Mouse (Mus musculus) heart, adult 2 months (tissue): Measurements from ENCODE around the gene Gtf3c4. TPM values are rescaled to one million over a fixed set of nuclear protein-coding genes. Genes with fewer than 3 reads are reported as not detected.

Experiments used
- DNase-seq, 2 experiments: peaks; one replicate each; pipeline ENCODE4 v3.0.0; 2021
- H3K27ac ChIP-seq: fragments of 200-600 bp; 2 replicates; pipeline ENCODE4 v1.8.1; 2022
- H3K27me3 ChIP-seq: fragments of 200-500 bp; 2 replicates; pipeline ENCODE4 v1.6.1; 2012; ENCODE audit warnings: mild to moderate bottlenecking, low read length, inconsistent platforms, mixed read lengths; ENCODE audit not compliant: control insufficient read depth, insufficient read depth
- H3K36me3 ChIP-seq: fragments of 200-500 bp; 2 replicates; pipeline ENCODE4 v1.6.1; 2012; ENCODE audit warnings: low read length, inconsistent platforms; ENCODE audit not compliant: control insufficient read depth, insufficient read depth
- H3K4me1 ChIP-seq: fragments of 200-500 bp; 2 replicates; pipeline ENCODE4 v1.6.1; 2011; ENCODE audit warnings: low read length; ENCODE audit not compliant: control insufficient read depth, insufficient read depth
- H3K4me3 ChIP-seq: fragments of 200-600 bp; 2 replicates; pipeline ENCODE4 v1.8.1; 2022
- H3K79me2 ChIP-seq: fragments of 200-500 bp; replicated peaks from 2 replicates; pipeline ENCODE4 v1.6.1; 2012; ENCODE audit warnings: mild to moderate bottlenecking, inconsistent platforms, low read length, moderate library complexity, mixed read lengths; ENCODE audit not compliant: control insufficient read depth, insufficient read depth
- H3K9ac ChIP-seq: fragments of 200-500 bp; 2 replicates; pipeline ENCODE4 v1.6.1; 2012; ENCODE audit warnings: low read depth, mild to moderate bottlenecking, control low read depth, inconsistent platforms, low read length, mixed read lengths
- CTCF ChIP-seq: fragments of 200-600 bp; IDR thresholded peaks from 2 replicates; pipeline ENCODE4 v1.8.1; 2022; ENCODE audit warnings: antibody characterized with exemption, mild to moderate bottlenecking, moderate library complexity
- EP300 ChIP-seq: fragments of 200-500 bp; IDR thresholded peaks from 2 replicates; pipeline ENCODE4 v1.6.1; 2011; ENCODE audit warnings: low read depth, low read length, control low read depth; ENCODE audit not compliant: insufficient read depth
- POLR2A ChIP-seq: fragments of 200-500 bp; IDR thresholded peaks from 2 replicates; pipeline ENCODE4 v1.6.1; 2011; ENCODE audit warnings: mild to moderate bottlenecking, low read depth, low read length, control low read depth; ENCODE audit not compliant: insufficient read depth
- WGBS: fragments of 180-500 bp; shearing (Covaris S2); methylation state at CpG from one replicate; pipeline ENCODE4 v1.1.7; 2018; 5-methylcytosine and 5-hydroxymethylcytosine counted together
- intact Hi-C: fragments of 180-260 bp; cut with DNase I; formaldehyde crosslinking; loops from one replicate; pipeline ENCODE4 v1.15.1; 2025
- polyA plus RNA-seq: library from polyadenylated mRNA; depleted of rRNA; stranded (reverse); fragments of >200 nt; gene quantifications from 2 replicates; pipeline ENCODE4 v1.2.3, GENCODE M21; 2012
- total RNA-seq, 2 experiments: library from RNA; stranded (reverse); gene quantifications; 2 replicates each; pipeline ENCODE4 v1.2.3; 2021

Gtf3c4 gene
- total and polyA plus RNA-seq, 3 experiments: 4.5 to 18.4 (median 16.7) TPM

DNA sequence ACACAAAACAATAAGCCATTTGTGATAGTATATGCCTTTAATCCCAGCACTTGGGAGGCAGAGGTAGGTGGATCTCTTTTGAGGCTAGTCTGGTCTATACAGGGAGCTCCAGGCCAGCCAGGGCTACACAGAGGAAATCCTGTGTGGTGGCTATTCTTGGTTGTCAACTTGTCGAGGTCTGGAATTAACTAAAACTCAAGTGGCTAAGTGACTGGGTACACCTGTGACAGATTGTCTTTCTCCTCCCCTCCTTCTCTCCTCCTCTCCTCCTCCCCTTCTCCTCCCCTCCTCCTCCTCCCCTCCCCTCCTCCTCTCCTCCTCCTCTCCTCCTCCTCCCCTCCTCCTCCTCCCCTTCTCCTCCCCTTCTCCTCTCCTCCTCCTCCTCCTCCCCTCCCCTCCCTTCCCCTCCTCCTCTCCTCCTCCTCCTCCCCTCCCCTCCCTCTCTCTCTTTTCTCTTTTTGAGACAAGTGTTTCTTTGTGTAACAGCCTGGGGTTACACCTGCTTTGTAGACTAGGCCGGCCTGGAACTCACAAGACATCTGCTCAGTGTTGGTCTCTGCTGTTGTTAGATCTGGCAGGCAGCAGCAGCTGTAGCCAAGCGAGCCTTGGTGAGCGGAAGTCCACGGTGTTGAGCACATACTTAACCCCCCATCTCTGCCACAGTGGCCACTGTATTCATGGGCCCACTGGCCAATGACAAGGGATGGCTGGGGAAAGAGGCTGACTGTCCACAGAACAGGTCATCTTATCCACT lies 29.7 kb downstream of the Gtf3c4 start:
- Histone ChIP-seq H3K4me3 (no peak overlapping the region), H3K27me3 (no peaks in the 10 kb centered on the region), H3K9ac (no peak overlapping the region), H3K4me1 (no peaks in the 10 kb centered on the region), H3K36me3 (no peaks in the 10 kb centered on the region), H3K27ac (no peak overlapping the region), H3K79me2 (no peaks in the 10 kb centered on the region)
- DNase-seq: no peak
- intact Hi-C loops: no loop called here
- WGBS: 65% methylated on average over 5 of the region's 5 CpGs
- TF ChIP-seq CTCF (no peak), POLR2A (no peak), EP300 (no peak)

GRCm38 (mm10) chr2:28808841-28809240 lies 31.3 kb downstream of the Gtf3c4 start:
- Histone ChIP-seq H3K79me2 (no peaks in the 10 kb centered on the region), H3K27ac (no peak overlapping the region), H3K27me3 (0 out of 2 replicates have a peak, but pooled peaks cover 2% of the 10 kb centered on the region), H3K9ac (no peak overlapping the region), H3K4me3 (no peak overlapping the region), H3K4me1 (no peaks in the 10 kb centered on the region), H3K36me3 (no peaks in the 10 kb centered on the region)
- intact Hi-C loops: no loop called here
- no peak for DNase-seq
- 73% methylated on average over 6 of the region's 6 CpGs for WGBS
- TF ChIP-seq POLR2A: no peak
- no peak for TF ChIP-seq EP300

- intact Hi-C loops: no loop called here
- WGBS: 51% methylated on average over 7 of the region's 7 CpGs
Measured at GRCm38 (mm10) chr2:28803406-28803805, 36.8 kb downstream of the Gtf3c4 start.

DNA sequence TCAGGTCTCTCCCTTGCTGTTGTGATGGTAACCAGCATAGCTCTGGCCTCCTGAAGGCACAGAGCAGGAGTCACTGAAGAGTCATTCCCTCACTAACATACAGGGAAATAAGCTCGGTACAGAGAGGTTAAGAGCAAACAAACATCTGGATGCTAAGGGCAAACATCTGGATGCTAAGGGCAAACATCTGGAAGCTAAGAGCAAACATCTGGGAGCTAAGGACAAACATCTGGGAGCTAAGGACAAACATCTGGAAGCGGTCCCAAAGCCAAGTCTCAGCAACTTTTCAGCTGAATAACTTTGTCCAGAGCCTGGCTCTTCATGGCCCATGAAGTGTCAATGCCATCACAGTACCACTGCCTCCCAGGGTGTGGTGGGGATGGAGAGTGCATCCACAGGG lies 40.6 kb downstream of the Gtf3c4 start:
- H3K27ac ChIP-seq: no peak overlapping the region
- no peaks in the 10 kb centered on the region for H3K79me2 ChIP-seq
- TF ChIP-seq POLR2A: no peak
- TF ChIP-seq EP300: no peak
- TF ChIP-seq CTCF: no peak
- H3K36me3 ChIP-seq: no peaks in the 10 kb centered on the region
- intact Hi-C loops: no loop called here
- H3K4me1 ChIP-seq: no peaks in the 10 kb centered on the region
- H3K9ac ChIP-seq: no peak overlapping the region
- H3K4me3 ChIP-seq: no peak overlapping the region
- no peaks in the 10 kb centered on the region; the same call in 1 of the 2 replicates for H3K27me3 ChIP-seq
- WGBS: 72% methylated on average over 2 of the region's 2 CpGs
- DNase-seq: no peak

More at GRCm38 (mm10) chr2:28803406-28803805, 36.8 kb downstream of the Gtf3c4 start:
- no peak for TF ChIP-seq EP300
- no peak for TF ChIP-seq CTCF
- no peak for TF ChIP-seq POLR2A
- no peak overlapping the region for H3K9ac ChIP-seq
- H3K27ac ChIP-seq: no peak overlapping the region
- no peak overlapping the region for H3K4me3 ChIP-seq
- H3K79me2 ChIP-seq: no peaks in the 10 kb centered on the region
- peaks cover 2% of the 10 kb centered on the region; the same call in 1 of the 2 replicates for H3K27me3 ChIP-seq
- H3K36me3 ChIP-seq: no peaks in the 10 kb centered on the region
- DNase-seq: no peak
- H3K4me1 ChIP-seq: no peaks in the 10 kb centered on the region

DNA sequence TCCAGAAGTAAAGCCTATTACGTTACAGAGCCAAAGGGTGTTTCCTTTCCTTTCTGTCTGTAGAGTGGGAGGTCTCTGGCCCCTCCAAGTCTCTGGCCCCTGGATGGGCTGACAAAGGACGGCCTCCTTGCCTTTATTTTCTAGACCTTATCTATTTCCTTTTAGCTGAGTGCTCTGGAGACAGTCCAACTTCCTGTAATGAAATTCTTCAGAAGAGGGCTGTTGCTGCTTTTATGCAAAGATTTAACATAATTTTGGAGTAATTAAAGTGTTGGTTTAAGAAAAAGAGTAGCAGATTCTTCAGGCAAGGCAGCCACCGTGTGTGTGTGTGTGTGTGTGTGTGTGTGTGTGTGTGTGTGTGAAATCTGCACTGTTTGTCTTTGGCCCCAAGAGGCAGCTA lies 41.8 kb downstream of the Gtf3c4 start:
- no peak overlapping the region for H3K9ac ChIP-seq
- H3K27me3 ChIP-seq: no peaks in the 10 kb centered on the region; the same call in 1 of the 2 replicates
- WGBS: 25% methylated on average over 3 of the region's 3 CpGs
- no peaks in the 10 kb centered on the region for H3K79me2 ChIP-seq
- H3K27ac ChIP-seq: no peak overlapping the region
- TF ChIP-seq POLR2A (no peak), EP300 (no peak), CTCF (no peak)
- H3K4me3 ChIP-seq: no peak overlapping the region
- intact Hi-C loops: no loop called here
- H3K36me3 ChIP-seq: no peaks in the 10 kb centered on the region
- H3K4me1 ChIP-seq: no peaks in the 10 kb centered on the region
- DNase-seq: no peak

DNA sequence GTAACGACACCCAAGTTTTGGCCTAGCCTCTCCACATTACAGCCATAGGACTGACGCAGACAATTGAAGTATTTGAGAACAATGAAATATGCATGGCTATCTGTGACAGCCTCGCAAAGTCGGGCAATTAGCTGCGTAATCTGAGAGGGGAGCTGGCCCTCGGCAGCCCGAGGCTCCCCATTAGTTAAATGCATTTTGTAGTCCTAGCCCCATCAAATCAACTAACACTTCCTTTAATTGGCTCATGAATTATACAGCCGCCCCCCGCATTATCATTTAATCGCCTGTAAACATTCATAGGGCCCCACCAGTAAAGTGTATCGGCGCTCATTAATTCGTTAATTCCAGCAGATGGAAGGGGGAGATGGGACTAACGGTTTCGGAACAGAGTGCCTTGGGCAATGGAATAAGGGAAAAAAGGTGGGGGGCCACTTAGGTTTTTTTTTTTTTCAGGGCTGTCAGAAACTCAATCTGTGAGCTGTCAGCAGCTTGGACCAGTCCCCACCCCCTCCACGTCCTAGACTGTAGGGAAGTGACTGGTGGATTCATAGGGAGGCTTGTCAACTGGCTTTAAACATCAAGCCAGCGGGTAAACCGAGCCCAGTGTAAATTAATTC lies 42.6 kb downstream of the Gtf3c4 start:
- no peak overlapping the region for H3K4me3 ChIP-seq
- no peaks in the 10 kb centered on the region for H3K36me3 ChIP-seq
- no peaks in the 10 kb centered on the region for H3K27me3 ChIP-seq
- no peak overlapping the region for H3K9ac ChIP-seq
- intact Hi-C loops: no loop called here
- no peak overlapping the region for H3K27ac ChIP-seq
- TF ChIP-seq EP300 (no peak), POLR2A (no peak), CTCF (no peak)
- WGBS: 71% methylated on average over 18 of the region's 18 CpGs
- no peaks in the 10 kb centered on the region for H3K4me1 ChIP-seq
- no peak for DNase-seq
- no peaks in the 10 kb centered on the region for H3K79me2 ChIP-seq
